Mouse (Mus musculus): ENCODE measurements around the gene Plekhb2. TPM values are rescaled to one million over a fixed set of nuclear protein-coding genes. Genes with fewer than 3 reads are reported as not detected.

The Plekhb2 gene
- polyA plus RNA-seq, 1 experiment from 2014 or later = 16.5 TPM

DNA sequence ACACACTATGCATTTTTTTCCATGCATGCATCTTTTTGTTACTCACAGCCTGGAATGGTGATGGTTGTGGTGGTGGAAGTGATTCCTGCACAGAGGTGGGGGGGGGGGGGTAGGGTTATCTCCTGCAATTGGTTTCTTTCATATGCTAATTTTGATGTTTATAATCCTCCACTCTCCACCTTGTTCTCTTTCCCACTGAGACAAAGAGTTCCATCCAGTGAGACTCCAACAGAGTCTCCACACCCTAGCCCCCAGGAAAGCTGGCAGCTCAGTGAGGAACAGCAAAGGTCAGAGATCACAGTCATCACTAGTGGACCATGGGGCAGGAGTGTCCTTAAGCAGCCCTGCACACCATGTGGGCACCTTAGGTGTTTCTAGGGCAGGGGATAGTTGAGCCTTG is 34.0 kb downstream of the Plekhb2 start:
- Histone ChIP-seq H3K36me3 (ENCODE audit: control insufficient read depth, insufficient read depth, low read length) (no peaks in the 10 kb centered on the region), H3K9me3 (ENCODE audit: control insufficient read depth, low read length) (no peaks in the 10 kb centered on the region), H3K4me3 (ENCODE audit: low read depth, low read length) (no peak overlapping the region), H3K27ac (replicated peaks; ENCODE audit: low read depth, low read length) (no peak overlapping the region), H3K27me3 (ENCODE audit: control insufficient read depth, insufficient read depth, low read length) (no peaks in the 10 kb centered on the region), H3K9ac (ENCODE audit: low read length) (no peak overlapping the region), H3K4me2 (ENCODE audit: low read depth, severe bottlenecking) (no peak overlapping the region), H3K4me1 (ENCODE audit: control insufficient read depth, insufficient read depth, low read length) (no peaks in the 10 kb centered on the region)
- ATAC-seq (ENCODE audit: insufficient number of reproducible peaks, low FRiP score, low TSS enrichment, low read depth) (no peak), DNase-seq (ENCODE audit: low spot score) (no peak)

- ATAC-seq (ENCODE audit: insufficient number of reproducible peaks, low FRiP score, low TSS enrichment, low read depth) (no peak), DNase-seq (ENCODE audit: low spot score) (peak; percentile 43)
- Histone ChIP-seq H3K27me3 (ENCODE audit: control insufficient read depth, insufficient read depth, low read length) (no peaks in the 10 kb centered on the region), H3K36me3 (ENCODE audit: control insufficient read depth, insufficient read depth, low read length) (no peaks in the 10 kb centered on the region), H3K9ac (ENCODE audit: low read length) (no peak overlapping the region), H3K4me3 (ENCODE audit: low read depth, low read length) (no peak overlapping the region), H3K4me1 (ENCODE audit: control insufficient read depth, insufficient read depth, low read length) (no peaks in the 10 kb centered on the region), H3K4me2 (ENCODE audit: low read depth, severe bottlenecking) (no peak overlapping the region), H3K9me3 (ENCODE audit: control insufficient read depth, low read length) (no peaks in the 10 kb centered on the region), H3K27ac (replicated peaks; ENCODE audit: low read depth, low read length) (no peak overlapping the region)
- 60% methylated on average over 14 of the region's 14 CpGs for WGBS
These were observed 41.9 kb downstream of the Plekhb2 start for GRCm38 (mm10) chr1:34891559-34892289.

- no peak for DNase-seq (ENCODE audit: low spot score)
- no peaks in the 10 kb centered on the region for H3K27me3 ChIP-seq (ENCODE audit: control insufficient read depth, insufficient read depth, low read length)
- H3K4me2 ChIP-seq (ENCODE audit: low read depth, severe bottlenecking) = no peak overlapping the region
- no peak overlapping the region for H3K4me3 ChIP-seq (ENCODE audit: low read depth, low read length)
- no peak overlapping the region for H3K27ac ChIP-seq (replicated peaks; ENCODE audit: low read depth, low read length)
- H3K9me3 ChIP-seq (ENCODE audit: control insufficient read depth, low read length) = no peaks in the 10 kb centered on the region
- H3K4me1 ChIP-seq (ENCODE audit: control insufficient read depth, insufficient read depth, low read length) = no peaks in the 10 kb centered on the region
- WGBS = 68% methylated on average over 3 of the region's 3 CpGs
- no peak for ATAC-seq (ENCODE audit: insufficient number of reproducible peaks, low FRiP score, low TSS enrichment, low read depth)
- no peaks in the 10 kb centered on the region for H3K36me3 ChIP-seq (ENCODE audit: control insufficient read depth, insufficient read depth, low read length)
- no peak overlapping the region for H3K9ac ChIP-seq (ENCODE audit: low read length)
These were observed 42.7 kb downstream of the Plekhb2 start for GRCm38 (mm10) chr1:34892466-34892865.

- H3K9ac ChIP-seq (ENCODE audit: low read length) = no peak overlapping the region
- H3K4me2 ChIP-seq (ENCODE audit: low read depth, severe bottlenecking) = no peak overlapping the region
- no peak overlapping the region for H3K4me3 ChIP-seq (ENCODE audit: low read depth, low read length)
- H3K36me3 ChIP-seq (ENCODE audit: control insufficient read depth, insufficient read depth, low read length) = no peaks in the 10 kb centered on the region
- ATAC-seq (ENCODE audit: insufficient number of reproducible peaks, low FRiP score, low TSS enrichment, low read depth) (no peak), DNase-seq (ENCODE audit: low spot score) (no peak)
- 80% methylated on average over 4 of the region's 4 CpGs for WGBS
- H3K4me1 ChIP-seq (ENCODE audit: control insufficient read depth, insufficient read depth, low read length) = no peaks in the 10 kb centered on the region
- no peak overlapping the region for H3K27ac ChIP-seq (replicated peaks; ENCODE audit: low read depth, low read length)
- H3K9me3 ChIP-seq (ENCODE audit: control insufficient read depth, low read length) = no peaks in the 10 kb centered on the region
- no peaks in the 10 kb centered on the region for H3K27me3 ChIP-seq (ENCODE audit: control insufficient read depth, insufficient read depth, low read length)
These were observed 43.6 kb downstream of the Plekhb2 start for GRCm38 (mm10) chr1:34893331-34893730.

- Histone ChIP-seq H3K27ac (replicated peaks; ENCODE audit: low read depth, low read length) (no peak overlapping the region), H3K27me3 (ENCODE audit: control insufficient read depth, insufficient read depth, low read length) (no peaks in the 10 kb centered on the region), H3K36me3 (ENCODE audit: control insufficient read depth, insufficient read depth, low read length) (no peaks in the 10 kb centered on the region), H3K4me1 (ENCODE audit: control insufficient read depth, insufficient read depth, low read length) (no peaks in the 10 kb centered on the region), H3K4me2 (ENCODE audit: low read depth, severe bottlenecking) (no peak overlapping the region), H3K9ac (ENCODE audit: low read length) (no peak overlapping the region), H3K4me3 (ENCODE audit: low read depth, low read length) (no peak overlapping the region), H3K9me3 (ENCODE audit: control insufficient read depth, low read length) (no peaks in the 10 kb centered on the region)
- DNase-seq (ENCODE audit: low spot score) (no peak), ATAC-seq (ENCODE audit: insufficient number of reproducible peaks, low FRiP score, low TSS enrichment, low read depth) (no peak)
- WGBS = 80% methylated on average over 6 of the region's 6 CpGs
These were observed 44.1 kb downstream of the Plekhb2 start for GRCm38 (mm10) chr1:34893831-34894230.

DNA sequence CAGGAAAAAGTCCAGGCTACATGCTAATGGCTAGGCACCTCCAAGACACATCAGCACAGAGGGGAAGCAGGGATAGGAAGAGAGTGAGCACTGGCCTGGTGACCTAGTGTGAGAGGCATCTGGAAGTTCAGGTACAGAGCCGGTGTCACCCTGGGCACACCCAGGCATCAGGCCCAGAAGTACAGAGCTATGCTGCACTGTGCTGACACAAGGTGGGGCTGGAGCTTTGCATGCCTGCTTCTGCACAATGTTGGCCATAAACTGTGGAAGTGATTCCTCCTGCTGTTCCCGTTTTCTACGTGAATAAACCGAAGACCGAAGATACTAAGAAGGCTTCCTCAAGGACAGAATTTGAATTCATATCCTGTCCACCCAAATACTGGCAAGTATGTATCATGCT is 46.3 kb downstream of the Plekhb2 start:
- DNase-seq (ENCODE audit: low spot score) (no peak), ATAC-seq (ENCODE audit: insufficient number of reproducible peaks, low FRiP score, low TSS enrichment, low read depth) (no peak)
- Histone ChIP-seq H3K27ac (replicated peaks; ENCODE audit: low read depth, low read length) (no peak overlapping the region), H3K4me3 (ENCODE audit: low read depth, low read length) (no peak overlapping the region), H3K9me3 (ENCODE audit: control insufficient read depth, low read length) (no peaks in the 10 kb centered on the region), H3K27me3 (ENCODE audit: control insufficient read depth, insufficient read depth, low read length) (no peaks in the 10 kb centered on the region), H3K4me1 (ENCODE audit: control insufficient read depth, insufficient read depth, low read length) (no peaks in the 10 kb centered on the region), H3K36me3 (ENCODE audit: control insufficient read depth, insufficient read depth, low read length) (no peaks in the 10 kb centered on the region), H3K9ac (ENCODE audit: low read length) (no peak overlapping the region), H3K4me2 (ENCODE audit: low read depth, severe bottlenecking) (no peak overlapping the region)
- 94% methylated on average over 5 of the region's 5 CpGs for WGBS

DNA sequence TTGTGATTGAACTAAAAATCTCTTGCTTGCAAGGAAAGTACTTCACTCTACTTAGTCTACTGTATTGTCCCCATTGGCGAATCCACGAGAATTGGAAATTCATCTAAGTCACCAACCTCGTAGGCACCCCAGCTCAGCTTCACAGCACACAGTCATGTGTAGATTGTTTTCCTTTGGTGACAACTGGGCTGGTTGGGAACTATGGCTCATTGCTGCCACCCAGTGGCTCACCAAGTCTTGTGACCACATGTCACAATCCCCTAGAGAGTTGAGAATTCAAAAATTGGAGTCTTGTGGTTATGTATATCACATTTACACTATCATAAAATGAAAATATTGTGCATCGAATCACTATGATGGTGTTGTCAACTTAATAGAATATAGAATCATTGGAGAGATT is 47.1 kb downstream of the Plekhb2 start:
- H3K4me1 ChIP-seq (ENCODE audit: control insufficient read depth, insufficient read depth, low read length) = no peaks in the 10 kb centered on the region
- DNase-seq (ENCODE audit: low spot score) = peak; percentile 51
- WGBS = 59% methylated on average over 4 of the region's 4 CpGs
- no peaks in the 10 kb centered on the region for H3K27me3 ChIP-seq (ENCODE audit: control insufficient read depth, insufficient read depth, low read length)
- H3K27ac ChIP-seq (replicated peaks; ENCODE audit: low read depth, low read length) = no peak overlapping the region
- no peak overlapping the region for H3K4me2 ChIP-seq (ENCODE audit: low read depth, severe bottlenecking)
- H3K9ac ChIP-seq (ENCODE audit: low read length) = no peak overlapping the region
- H3K4me3 ChIP-seq (ENCODE audit: low read depth, low read length) = no peak overlapping the region
- no peaks in the 10 kb centered on the region for H3K36me3 ChIP-seq (ENCODE audit: control insufficient read depth, insufficient read depth, low read length)
- no peak for ATAC-seq (ENCODE audit: insufficient number of reproducible peaks, low FRiP score, low TSS enrichment, low read depth)
- H3K9me3 ChIP-seq (ENCODE audit: control insufficient read depth, low read length) = no peaks in the 10 kb centered on the region

GRCm38 (mm10) chr1:34928656-34929055 is 78.9 kb downstream of the Plekhb2 start:
- Histone ChIP-seq H3K36me3 (ENCODE audit: control insufficient read depth, insufficient read depth, low read length) (no peaks in the 10 kb centered on the region), H3K4me2 (ENCODE audit: low read depth, severe bottlenecking) (no peak overlapping the region), H3K27me3 (ENCODE audit: control insufficient read depth, insufficient read depth, low read length) (no peaks in the 10 kb centered on the region), H3K9ac (ENCODE audit: low read length) (no peak overlapping the region), H3K27ac (replicated peaks; ENCODE audit: low read depth, low read length) (no peak overlapping the region), H3K4me1 (ENCODE audit: control insufficient read depth, insufficient read depth, low read length) (no peaks in the 10 kb centered on the region), H3K4me3 (ENCODE audit: low read depth, low read length) (no peak overlapping the region), H3K9me3 (ENCODE audit: control insufficient read depth, low read length) (peaks cover 10% of the 10 kb centered on the region; the same call in 1 of the 2 replicates)
- 92% methylated on average over 15 of the region's 15 CpGs for WGBS
- ATAC-seq (ENCODE audit: insufficient number of reproducible peaks, low FRiP score, low TSS enrichment, low read depth) (no peak), DNase-seq (ENCODE audit: low spot score) (no peak)
